Mouse (Mus musculus): Measurements from ENCODE around the gene Tollip. TPM values are rescaled to one million over a fixed set of nuclear protein-coding genes. Genes with fewer than 3 reads are reported as not detected.
A peak's percentile ranks its signal among the peaks of the same experiment; 100 is the strongest.

Tollip gene
- polyA plus RNA-seq, 1 experiment from 2014 or later, result 74.0 TPM

GRCm38 (mm10) chr7:141908591-141908990, 9.7 kb downstream of the Tollip start:
- ATAC-seq, result no peak
- no peaks in the 10 kb centered on the region for H3K4me1 ChIP-seq (ENCODE audit: control insufficient read depth, insufficient read depth, low read length)
- H3K27me3 ChIP-seq (replicated peaks; ENCODE audit: control insufficient read depth, insufficient read depth, low read length), result peaks cover 7% of the 10 kb centered on the region; the same call in 1 of the 2 replicates
- 78% methylated on average over 6 of the region's 6 CpGs for WGBS
- H3K36me3 ChIP-seq (ENCODE audit: control insufficient read depth, insufficient read depth, low read length), result no peaks in the 10 kb centered on the region
- no peaks in the 10 kb centered on the region for H3K9me3 ChIP-seq (replicated peaks; ENCODE audit: control insufficient read depth, low read length)
- H3K4me3 ChIP-seq (ENCODE audit: low read depth, low read length), result no peak overlapping the region
- no peak overlapping the region for H3K4me2 ChIP-seq (ENCODE audit: low read length)
- DNase-seq (ENCODE audit: low spot score), result no peak
- no peak overlapping the region for H3K27ac ChIP-seq (ENCODE audit: low read depth, low read length)
- no peak overlapping the region for H3K9ac ChIP-seq (ENCODE audit: low read length)

GRCm38 (mm10) chr7:141902791-141903190, 15.5 kb downstream of the Tollip start:
- Histone ChIP-seq H3K9me3 (replicated peaks; ENCODE audit: control insufficient read depth, low read length) (no peaks in the 10 kb centered on the region), H3K27ac (ENCODE audit: low read depth, low read length) (no peak overlapping the region), H3K4me1 (ENCODE audit: control insufficient read depth, insufficient read depth, low read length) (peaks cover 26% of the 10 kb centered on the region), H3K36me3 (ENCODE audit: control insufficient read depth, insufficient read depth, low read length) (no peaks in the 10 kb centered on the region), H3K4me2 (ENCODE audit: low read length) (peak overlapping the region; percentile 56), H3K27me3 (replicated peaks; ENCODE audit: control insufficient read depth, insufficient read depth, low read length) (0 out of 2 replicates have a peak, but pooled peaks cover 7% of the 10 kb centered on the region), H3K9ac (ENCODE audit: low read length) (peak overlapping the region; percentile 63), H3K4me3 (ENCODE audit: low read depth, low read length) (peak overlapping the region; percentile 83)
- DNase-seq (ENCODE audit: low spot score), result no peak
- no peak for ATAC-seq
- WGBS, result 63% methylated on average over 4 of the region's 4 CpGs

- peak; percentile 100 for DNase-seq (ENCODE audit: low spot score)
- Histone ChIP-seq H3K4me2 (ENCODE audit: low read length) (peak overlapping the region; percentile 89), H3K4me3 (ENCODE audit: low read depth, low read length) (peak overlapping the region; percentile 83), H3K9ac (ENCODE audit: low read length) (peak overlapping the region; percentile 95), H3K9me3 (replicated peaks; ENCODE audit: control insufficient read depth, low read length) (no peaks in the 10 kb centered on the region), H3K36me3 (ENCODE audit: control insufficient read depth, insufficient read depth, low read length) (no peaks in the 10 kb centered on the region), H3K27me3 (replicated peaks; ENCODE audit: control insufficient read depth, insufficient read depth, low read length) (0 out of 2 replicates have a peak, but pooled peaks cover 7% of the 10 kb centered on the region), H3K27ac (ENCODE audit: low read depth, low read length) (peak overlapping the region; percentile 80), H3K4me1 (ENCODE audit: control insufficient read depth, insufficient read depth, low read length) (peaks cover 26% of the 10 kb centered on the region)
- 0% methylated on average over 38 of the region's 44 CpGs for WGBS
- peak; percentile 98 for ATAC-seq
Observed at GRCm38 (mm10) chr7:141902269-141902729, 16.0 kb downstream of the Tollip start.

GRCm38 (mm10) chr7:141901825-141902224, 16.5 kb downstream of the Tollip start:
- Histone ChIP-seq H3K9ac (ENCODE audit: low read length) (peak overlapping the region; percentile 95), H3K4me3 (ENCODE audit: low read depth, low read length) (peak overlapping the region; percentile 83), H3K4me1 (ENCODE audit: control insufficient read depth, insufficient read depth, low read length) (peaks cover 26% of the 10 kb centered on the region), H3K36me3 (ENCODE audit: control insufficient read depth, insufficient read depth, low read length) (no peaks in the 10 kb centered on the region), H3K27me3 (replicated peaks; ENCODE audit: control insufficient read depth, insufficient read depth, low read length) (0 out of 2 replicates have a peak, but pooled peaks cover 7% of the 10 kb centered on the region), H3K9me3 (replicated peaks; ENCODE audit: control insufficient read depth, low read length) (no peaks in the 10 kb centered on the region), H3K27ac (ENCODE audit: low read depth, low read length) (peak overlapping the region; percentile 80), H3K4me2 (ENCODE audit: low read length) (peak overlapping the region; percentile 89)
- WGBS, result under 1% methylated on average over 16 of the region's 16 CpGs
- ATAC-seq, result peak; percentile 60
- peak; percentile 10 for DNase-seq (ENCODE audit: low spot score)

DNA sequence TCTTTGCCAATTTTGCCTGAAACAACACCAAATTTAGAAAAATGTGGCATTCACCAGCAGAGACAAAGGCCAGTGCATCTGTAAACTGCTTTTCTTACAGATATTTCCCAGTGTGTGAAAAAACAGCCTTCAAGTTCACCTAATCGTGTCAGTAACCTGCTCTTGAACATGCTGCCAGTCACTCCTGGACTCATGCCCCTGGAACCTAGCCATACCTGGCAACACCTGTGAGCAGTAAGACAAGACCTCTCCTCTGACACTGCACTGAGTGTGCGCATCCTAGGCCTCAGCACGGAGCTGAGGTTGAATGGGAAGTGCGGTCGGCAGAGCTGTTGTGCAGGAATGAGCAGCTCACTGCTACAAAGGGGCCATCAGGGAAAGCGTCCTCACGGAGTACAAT, 26.2 kb downstream of the Tollip start:
- Histone ChIP-seq H3K4me2 (ENCODE audit: low read length) (no peak overlapping the region), H3K36me3 (ENCODE audit: control insufficient read depth, insufficient read depth, low read length) (peaks cover 60% of the 10 kb centered on the region), H3K9ac (ENCODE audit: low read length) (no peak overlapping the region), H3K4me3 (ENCODE audit: low read depth, low read length) (no peak overlapping the region), H3K27ac (ENCODE audit: low read depth, low read length) (no peak overlapping the region), H3K9me3 (replicated peaks; ENCODE audit: control insufficient read depth, low read length) (no peaks in the 10 kb centered on the region), H3K27me3 (replicated peaks; ENCODE audit: control insufficient read depth, insufficient read depth, low read length) (no peaks in the 10 kb centered on the region), H3K4me1 (ENCODE audit: control insufficient read depth, insufficient read depth, low read length) (no peaks in the 10 kb centered on the region; the same call in 1 of the 2 replicates)
- no peak for DNase-seq (ENCODE audit: low spot score)
- ATAC-seq, result no peak
- 96% methylated on average over 7 of the region's 7 CpGs for WGBS

GRCm38 (mm10) chr7:141878813-141879212, 39.5 kb downstream of the Tollip start:
- 85% methylated on average over 2 of the region's 2 CpGs for WGBS
- Histone ChIP-seq H3K4me3 (ENCODE audit: low read depth, low read length) (no peak overlapping the region), H3K27ac (ENCODE audit: low read depth, low read length) (no peak overlapping the region), H3K9me3 (replicated peaks; ENCODE audit: control insufficient read depth, low read length) (no peaks in the 10 kb centered on the region), H3K4me1 (ENCODE audit: control insufficient read depth, insufficient read depth, low read length) (no peaks in the 10 kb centered on the region), H3K36me3 (ENCODE audit: control insufficient read depth, insufficient read depth, low read length) (peaks cover 69% of the 10 kb centered on the region), H3K4me2 (ENCODE audit: low read length) (no peak overlapping the region), H3K9ac (ENCODE audit: low read length) (no peak overlapping the region), H3K27me3 (replicated peaks; ENCODE audit: control insufficient read depth, insufficient read depth, low read length) (no peaks in the 10 kb centered on the region)
- DNase-seq (ENCODE audit: low spot score), result no peak
- ATAC-seq, result no peak

DNA sequence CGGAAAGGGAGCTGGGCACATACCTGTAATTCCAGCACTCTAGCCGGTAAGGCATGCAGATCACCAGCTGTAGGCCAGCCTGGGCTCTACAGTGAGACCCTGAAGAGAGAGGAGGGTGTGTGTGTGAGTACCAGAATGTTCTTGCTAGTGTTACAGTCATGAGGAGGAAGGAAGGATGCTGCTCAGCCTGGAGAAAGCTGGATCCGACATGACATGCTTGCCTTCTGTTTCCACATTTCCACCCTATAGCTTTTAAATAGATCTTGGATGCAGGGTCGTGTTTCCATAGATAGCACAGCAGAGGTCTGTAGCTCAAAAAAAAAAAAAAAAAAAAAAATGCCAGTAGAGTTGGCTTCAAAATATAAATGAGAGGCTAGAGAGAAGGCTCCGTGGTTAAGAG, 43.4 kb downstream of the Tollip start:
- ATAC-seq, result no peak

DNA sequence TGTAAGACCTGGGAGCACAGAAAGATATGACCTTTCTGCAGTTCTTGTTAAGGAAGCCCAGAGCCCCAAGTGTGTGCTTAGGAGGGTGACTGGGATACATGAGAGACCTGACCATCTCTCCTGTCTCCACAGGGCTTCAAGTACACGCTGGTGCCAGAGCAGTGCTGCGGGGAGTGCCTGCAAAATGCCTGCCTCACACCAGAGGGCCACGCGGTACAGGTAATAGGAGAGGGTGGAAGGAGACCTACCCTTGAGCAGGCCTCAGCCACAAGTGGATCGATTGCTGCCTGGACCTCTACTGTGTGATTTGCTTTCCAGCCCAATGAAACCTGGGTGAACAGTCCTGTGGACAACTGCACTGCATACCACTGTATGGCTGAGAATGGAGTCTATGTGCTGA, 47.8 kb downstream of the Tollip start:
- Histone ChIP-seq H3K4me1 (ENCODE audit: control insufficient read depth, insufficient read depth, low read length) (no peaks in the 10 kb centered on the region), H3K36me3 (ENCODE audit: control insufficient read depth, insufficient read depth, low read length) (peaks cover 30% of the 10 kb centered on the region), H3K4me3 (ENCODE audit: low read depth, low read length) (no peak overlapping the region), H3K27ac (ENCODE audit: low read depth, low read length) (no peak overlapping the region), H3K4me2 (ENCODE audit: low read length) (no peak overlapping the region), H3K9ac (ENCODE audit: low read length) (no peak overlapping the region), H3K9me3 (replicated peaks; ENCODE audit: control insufficient read depth, low read length) (no peaks in the 10 kb centered on the region), H3K27me3 (replicated peaks; ENCODE audit: control insufficient read depth, insufficient read depth, low read length) (no peaks in the 10 kb centered on the region)
- WGBS, result 78% methylated on average over 5 of the region's 5 CpGs
- ATAC-seq, result no peak
- no peak for DNase-seq (ENCODE audit: low spot score)

More for the DNA sequence above, 43.4 kb downstream of the Tollip start:
- WGBS, result 88% methylated on average over 5 of the region's 5 CpGs
- no peak overlapping the region for H3K4me3 ChIP-seq (ENCODE audit: low read depth, low read length)
- no peak overlapping the region for H3K27ac ChIP-seq (ENCODE audit: low read depth, low read length)
- no peak overlapping the region for H3K9ac ChIP-seq (ENCODE audit: low read length)
- DNase-seq (ENCODE audit: low spot score), result no peak
- no peaks in the 10 kb centered on the region for H3K9me3 ChIP-seq (replicated peaks; ENCODE audit: control insufficient read depth, low read length)
- H3K27me3 ChIP-seq (replicated peaks; ENCODE audit: control insufficient read depth, insufficient read depth, low read length), result no peaks in the 10 kb centered on the region
- no peak overlapping the region for H3K4me2 ChIP-seq (ENCODE audit: low read length)
- peaks cover 50% of the 10 kb centered on the region for H3K36me3 ChIP-seq (ENCODE audit: control insufficient read depth, insufficient read depth, low read length)
- H3K4me1 ChIP-seq (ENCODE audit: control insufficient read depth, insufficient read depth, low read length), result no peaks in the 10 kb centered on the region

DNA sequence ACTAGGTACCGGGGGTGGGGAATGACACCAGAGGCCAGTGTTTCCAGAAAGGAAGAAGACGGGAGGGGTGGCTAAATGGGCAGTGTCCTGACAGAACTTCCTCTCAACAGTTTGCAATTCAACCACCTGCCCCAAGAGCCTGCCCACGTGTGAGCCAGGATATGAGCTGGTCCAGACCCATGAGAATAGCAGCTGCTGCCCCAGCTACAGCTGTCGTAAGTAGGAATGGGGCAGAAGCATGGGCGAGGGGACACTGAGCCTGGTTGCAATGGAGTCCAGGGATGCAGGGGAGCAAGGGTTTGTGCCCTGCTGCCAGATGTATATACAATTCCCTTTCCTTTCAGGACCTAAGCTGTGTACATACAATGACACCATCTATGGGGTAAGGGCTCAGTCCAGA, 48.7 kb downstream of the Tollip start:
- 81% methylated on average over 5 of the region's 5 CpGs for WGBS

More for the DNA sequence above, 48.7 kb downstream of the Tollip start:
- Histone ChIP-seq H3K4me3 (ENCODE audit: low read depth, low read length) (no peak overlapping the region), H3K9ac (ENCODE audit: low read length) (no peak overlapping the region), H3K4me2 (ENCODE audit: low read length) (no peak overlapping the region), H3K27ac (ENCODE audit: low read depth, low read length) (no peak overlapping the region), H3K27me3 (replicated peaks; ENCODE audit: control insufficient read depth, insufficient read depth, low read length) (no peaks in the 10 kb centered on the region), H3K9me3 (replicated peaks; ENCODE audit: control insufficient read depth, low read length) (no peaks in the 10 kb centered on the region), H3K36me3 (ENCODE audit: control insufficient read depth, insufficient read depth, low read length) (peaks cover 27% of the 10 kb centered on the region), H3K4me1 (ENCODE audit: control insufficient read depth, insufficient read depth, low read length) (no peaks in the 10 kb centered on the region)
- ATAC-seq (no peak), DNase-seq (ENCODE audit: low spot score) (no peak)

Measured in forebrain, embryonic 14.5 days (tissue).